Mouse (Mus musculus): ENCODE results near the gene Zfp316. TPM values are rescaled to one million over a fixed set of nuclear protein-coding genes. Genes with fewer than 3 reads are reported as not detected.

The Zfp316 gene
- total and polyA plus RNA-seq, 2 experiments from 2014 or later, result 7.5 to 29.8 TPM

- peak overlapping the region; percentile 85 for H3K27ac ChIP-seq (ENCODE audit: low read depth, low read length)
- no peaks in the 10 kb centered on the region for H3K9me3 ChIP-seq (ENCODE audit: low read length)
- peak; percentile 20; the same call in 1 of the 2 replicates for TF ChIP-seq CTCF (IDR thresholded peaks at IDR 0.05; ENCODE audit: low read depth)
- ATAC-seq, result peak; percentile 18; the same call in 1 of the 2 replicates
- H3K9ac ChIP-seq, result peak overlapping the region; percentile 94
- WGBS, result 3% methylated on average over 12 of the region's 12 CpGs
- H3K4me2 ChIP-seq (ENCODE audit: low read depth), result peak overlapping the region; percentile 80
- H3K36me3 ChIP-seq (ENCODE audit: insufficient read depth), result peaks cover under 1% of the 10 kb centered on the region; the same call in 1 of the 2 replicates
- peak overlapping the region; percentile 87 for H3K4me3 ChIP-seq (ENCODE audit: low read depth, low read length)
- peaks cover 18% of the 10 kb centered on the region for H3K4me1 ChIP-seq (ENCODE audit: insufficient read depth)
- H3K27me3 ChIP-seq (ENCODE audit: insufficient read depth, low read length), result no peaks in the 10 kb centered on the region
- DNase-seq, result no peak
These were observed 313 bp upstream of the Zfp316 start for GRCm38 (mm10) chr5:143270151-143270519.

- DNase-seq (no peak), ATAC-seq (no peak)
- Histone ChIP-seq H3K4me2 (ENCODE audit: low read depth) (peak overlapping the region; percentile 80), H3K36me3 (ENCODE audit: insufficient read depth) (peaks cover 7% of the 10 kb centered on the region; the same call in 1 of the 2 replicates), H3K27ac (ENCODE audit: low read depth, low read length) (peak overlapping the region; percentile 85), H3K4me3 (ENCODE audit: low read depth, low read length) (peak overlapping the region; percentile 87), H3K4me1 (ENCODE audit: insufficient read depth) (peaks cover 18% of the 10 kb centered on the region), H3K9me3 (ENCODE audit: low read length) (no peaks in the 10 kb centered on the region), H3K9ac (peak overlapping the region; percentile 94), H3K27me3 (ENCODE audit: insufficient read depth, low read length) (no peaks in the 10 kb centered on the region)
- TF ChIP-seq CTCF (IDR thresholded peaks at IDR 0.05; ENCODE audit: low read depth), result no peak
- 23% methylated on average over 8 of the region's 8 CpGs for WGBS
These were observed 848 bp downstream of the Zfp316 start for GRCm38 (mm10) chr5:143268985-143269362.

GRCm38 (mm10) chr5:143266794-143267193 lies 3.0 kb downstream of the Zfp316 start:
- Histone ChIP-seq H3K9ac (no peak overlapping the region), H3K4me1 (ENCODE audit: insufficient read depth) (peaks cover 18% of the 10 kb centered on the region), H3K9me3 (ENCODE audit: low read length) (no peaks in the 10 kb centered on the region), H3K4me3 (ENCODE audit: low read depth, low read length) (no peak overlapping the region), H3K36me3 (ENCODE audit: insufficient read depth) (peaks cover 28% of the 10 kb centered on the region), H3K4me2 (ENCODE audit: low read depth) (no peak overlapping the region), H3K27me3 (ENCODE audit: insufficient read depth, low read length) (no peaks in the 10 kb centered on the region), H3K27ac (ENCODE audit: low read depth, low read length) (no peak overlapping the region)
- DNase-seq, result no peak
- ATAC-seq, result no peak
- WGBS, result 86% methylated on average over 6 of the region's 6 CpGs
- TF ChIP-seq CTCF (IDR thresholded peaks at IDR 0.05; ENCODE audit: low read depth), result no peak

- no peaks in the 10 kb centered on the region for H3K27me3 ChIP-seq (ENCODE audit: insufficient read depth, low read length)
- ATAC-seq (no peak), DNase-seq (no peak)
- no peak for TF ChIP-seq CTCF (IDR thresholded peaks at IDR 0.05; ENCODE audit: low read depth)
- no peak overlapping the region for H3K4me2 ChIP-seq (ENCODE audit: low read depth)
- no peak overlapping the region for H3K27ac ChIP-seq (ENCODE audit: low read depth, low read length)
- H3K9ac ChIP-seq, result no peak overlapping the region
- H3K36me3 ChIP-seq (ENCODE audit: insufficient read depth), result peaks cover 34% of the 10 kb centered on the region
- WGBS, result 37% methylated on average over 1 of the region's 1 CpGs
- peaks cover 11% of the 10 kb centered on the region for H3K4me1 ChIP-seq (ENCODE audit: insufficient read depth)
- H3K9me3 ChIP-seq (ENCODE audit: low read length), result no peaks in the 10 kb centered on the region
- no peak overlapping the region for H3K4me3 ChIP-seq (ENCODE audit: low read depth, low read length)
These were observed 4.4 kb downstream of the Zfp316 start for GRCm38 (mm10) chr5:143265409-143265808.

GRCm38 (mm10) chr5:143264689-143265088 lies 5.1 kb downstream of the Zfp316 start:
- no peak overlapping the region for H3K27ac ChIP-seq (ENCODE audit: low read depth, low read length)
- peaks cover 41% of the 10 kb centered on the region for H3K36me3 ChIP-seq (ENCODE audit: insufficient read depth)

GRCm38 (mm10) chr5:143261636-143262035 lies 8.2 kb downstream of the Zfp316 start:
- no peak overlapping the region for H3K27ac ChIP-seq (ENCODE audit: low read depth, low read length)
- no peak overlapping the region for H3K4me3 ChIP-seq (ENCODE audit: low read depth, low read length)
- ATAC-seq, result no peak
- no peak for TF ChIP-seq CTCF (IDR thresholded peaks at IDR 0.05; ENCODE audit: low read depth)
- H3K9me3 ChIP-seq (ENCODE audit: low read length), result no peaks in the 10 kb centered on the region
- DNase-seq, result no peak
- peaks cover 48% of the 10 kb centered on the region for H3K36me3 ChIP-seq (ENCODE audit: insufficient read depth)
- no peak overlapping the region for H3K4me2 ChIP-seq (ENCODE audit: low read depth)
- H3K4me1 ChIP-seq (ENCODE audit: insufficient read depth), result no peaks in the 10 kb centered on the region
- 93% methylated on average over 8 of the region's 8 CpGs for WGBS
- H3K27me3 ChIP-seq (ENCODE audit: insufficient read depth, low read length), result no peaks in the 10 kb centered on the region
- H3K9ac ChIP-seq, result no peak overlapping the region

More at GRCm38 (mm10) chr5:143264689-143265088, 5.1 kb downstream of the Zfp316 start:
- no peak for TF ChIP-seq CTCF (IDR thresholded peaks at IDR 0.05; ENCODE audit: low read depth)
- H3K27me3 ChIP-seq (ENCODE audit: insufficient read depth, low read length), result no peaks in the 10 kb centered on the region
- ATAC-seq, result no peak
- no peak for DNase-seq
- H3K4me1 ChIP-seq (ENCODE audit: insufficient read depth), result peaks cover 8% of the 10 kb centered on the region; the same call in 1 of the 2 replicates
- H3K9me3 ChIP-seq (ENCODE audit: low read length), result no peaks in the 10 kb centered on the region
- 86% methylated on average over 10 of the region's 10 CpGs for WGBS
- H3K4me2 ChIP-seq (ENCODE audit: low read depth), result no peak overlapping the region
- H3K4me3 ChIP-seq (ENCODE audit: low read depth, low read length), result no peak overlapping the region
- no peak overlapping the region for H3K9ac ChIP-seq

- peaks cover 63% of the 10 kb centered on the region for H3K36me3 ChIP-seq (ENCODE audit: insufficient read depth)
- H3K9me3 ChIP-seq (ENCODE audit: low read length), result no peaks in the 10 kb centered on the region
- no peak overlapping the region for H3K4me2 ChIP-seq (ENCODE audit: low read depth)
- DNase-seq (no peak), ATAC-seq (no peak)
- H3K9ac ChIP-seq, result no peak overlapping the region
- H3K27me3 ChIP-seq (ENCODE audit: insufficient read depth, low read length), result no peaks in the 10 kb centered on the region; the same call in 1 of the 2 replicates
- 91% methylated on average over 5 of the region's 5 CpGs for WGBS
- H3K4me3 ChIP-seq (ENCODE audit: low read depth, low read length), result no peak overlapping the region
- H3K4me1 ChIP-seq (ENCODE audit: insufficient read depth), result no peaks in the 10 kb centered on the region
- H3K27ac ChIP-seq (ENCODE audit: low read depth, low read length), result no peak overlapping the region
- TF ChIP-seq CTCF (IDR thresholded peaks at IDR 0.05; ENCODE audit: low read depth), result no peak
These were observed 14.0 kb downstream of the Zfp316 start for GRCm38 (mm10) chr5:143255802-143256201.

All from forebrain, postnatal 0 days (tissue).